Mouse (Mus musculus) bone marrow, adult 2 months (tissue): ENCODE data around the gene Efna2. TPM values are rescaled to one million over a fixed set of nuclear protein-coding genes. Genes with fewer than 3 reads are reported as not detected.

Source experiments
- H3K27ac ChIP-seq: fragments of 200-500 bp; 2 replicates; pipeline ENCODE4 v1.5.1; 2012; ENCODE audit warnings: low read depth, mild to moderate bottlenecking, control low read depth, inconsistent platforms, low read length; ENCODE audit not compliant: control insufficient read depth, poor library complexity, insufficient read depth
- H3K4me1 ChIP-seq: fragments of 200-500 bp; 2 replicates; pipeline ENCODE4 v1.6.1; 2011; ENCODE audit warnings: low read length; ENCODE audit not compliant: control insufficient read depth, insufficient read depth
- H3K4me3 ChIP-seq: fragments of 200-500 bp; replicated peaks from 2 replicates; pipeline ENCODE3; 2011; ENCODE audit warnings: mild to moderate bottlenecking, low read depth, low read length, control low read depth; ENCODE audit not compliant: control insufficient read depth
- CTCF ChIP-seq: fragments of 200-500 bp; IDR thresholded peaks from 2 replicates; pipeline ENCODE4 v1.5.1; 2011; ENCODE audit warnings: low read length, control low read depth; ENCODE audit not compliant: control insufficient read depth, insufficient read depth
- POLR2A ChIP-seq: fragments of 200-500 bp; IDR thresholded peaks from 2 replicates; pipeline ENCODE4 v1.6.1; 2011; ENCODE audit warnings: low read depth, mild to moderate bottlenecking, control low read depth, low read length, borderline replicate concordance; ENCODE audit not compliant: control insufficient read depth
- WGBS: fragments of 180-500 bp; shearing (Covaris S2); methylation state at CpG from one replicate; pipeline ENCODE4 v1.1.7; 2018; 5-methylcytosine and 5-hydroxymethylcytosine counted together
- polyA plus RNA-seq: library from polyadenylated mRNA; stranded (reverse); fragments of >200 nt; gene quantifications from 2 replicates; pipeline ENCODE4 v1.2.4, GENCODE M21; 2011; ENCODE audit warnings: low replicate concordance; ENCODE audit not compliant: missing spikeins, insufficient read depth, insufficient read length

Gene Efna2
- polyA plus RNA-seq, 1 experiment, result 0.70 TPM

DNA sequence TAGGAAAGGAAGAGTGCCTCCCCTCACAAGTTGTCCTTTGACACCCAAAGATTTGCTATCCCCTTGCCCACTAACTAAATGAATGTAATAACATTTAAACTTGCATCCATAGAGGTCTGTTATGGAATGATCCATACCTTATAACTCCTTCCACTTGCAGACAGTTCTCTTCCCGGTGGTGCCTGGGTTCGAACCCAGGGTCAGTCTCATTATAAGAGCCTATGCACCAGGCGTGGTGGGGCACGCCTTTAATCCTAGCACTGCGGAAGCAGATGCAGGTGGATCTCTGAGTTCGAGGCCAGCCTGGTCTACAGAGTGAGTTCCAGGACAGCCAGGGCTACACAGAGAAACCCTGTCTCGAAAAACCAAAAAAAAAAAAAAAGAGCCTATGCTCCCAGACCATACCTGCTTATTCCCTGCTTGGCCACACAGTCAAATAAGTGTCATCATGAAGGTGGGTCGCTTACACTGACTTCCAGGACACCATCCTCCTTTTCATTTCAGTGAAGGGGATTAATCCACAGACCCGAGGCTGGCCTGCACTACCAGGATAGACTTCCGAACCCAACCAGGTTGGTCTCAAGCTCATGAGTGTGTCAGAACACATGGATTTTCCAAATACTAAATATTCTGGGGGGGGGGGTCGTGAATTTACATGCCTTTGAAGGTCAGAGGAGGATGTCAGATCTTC is 39.2 kb upstream of the Efna2 start:
- no peak overlapping the region for H3K27ac ChIP-seq
- 78% methylated on average over 11 of the region's 11 CpGs for WGBS
- no peak overlapping the region for H3K4me3 ChIP-seq
- TF ChIP-seq CTCF, result no peak
- no peak for TF ChIP-seq POLR2A
- peaks cover 5% of the 10 kb centered on the region; the same call in 1 of the 2 replicates for H3K4me1 ChIP-seq

- 84% methylated on average over 10 of the region's 10 CpGs for WGBS
- peaks cover 5% of the 10 kb centered on the region; the same call in 1 of the 2 replicates for H3K4me1 ChIP-seq
These were observed 38.6 kb upstream of the Efna2 start, which contains the start of gene Cbarp for GRCm38 (mm10) chr10:80140666-80141035. Cbarp (minus strand) TSS chr10:80140835.

DNA sequence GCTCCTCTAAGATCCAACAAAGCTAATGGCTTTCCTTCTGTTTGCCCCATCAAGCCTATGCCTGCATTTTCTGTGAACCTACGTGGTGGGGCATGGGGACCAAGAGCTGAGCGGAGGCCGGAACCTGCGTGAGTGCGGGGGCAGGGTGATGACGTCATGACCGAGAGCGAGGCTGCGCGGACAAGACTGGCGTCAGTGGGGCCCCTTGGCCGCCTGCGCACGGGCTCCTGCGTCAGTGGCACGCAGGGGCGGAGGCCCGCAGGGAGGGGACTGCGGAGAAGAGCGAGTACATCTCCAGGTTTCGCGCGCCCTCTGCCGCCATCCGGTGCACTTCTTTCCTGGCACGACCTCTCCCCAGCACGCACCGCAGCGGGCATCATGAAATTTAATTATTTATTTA is 38.0 kb upstream of the Efna2 start:
- under 1% methylated on average over 29 of the region's 29 CpGs for WGBS
- H3K4me1 ChIP-seq, result peaks cover 6% of the 10 kb centered on the region; the same call in 1 of the 2 replicates
- TF ChIP-seq CTCF (peak; percentile 83), POLR2A (peak; percentile 48; the same call in 1 of the 2 replicates)

More at GRCm38 (mm10) chr10:80140666-80141035, 38.6 kb upstream of the Efna2 start, which contains the start of gene Cbarp:
- Histone ChIP-seq H3K27ac (peak within 1 kb of the TSS; percentile 43), H3K4me3 (peak within 1 kb of the TSS; percentile 47)
- TF ChIP-seq CTCF, result no peak

GRCm38 (mm10) chr10:80141786-80142529 is 37.3 kb upstream of the Efna2 start:
- H3K4me1 ChIP-seq, result peaks cover 9% of the 10 kb centered on the region; the same call in 1 of the 2 replicates
- peak; percentile 81; the same call in 1 of the 2 replicates for TF ChIP-seq POLR2A
- peak; percentile 1; the same call in 1 of the 2 replicates for TF ChIP-seq CTCF
- H3K4me3 ChIP-seq, result peak overlapping the region; percentile 77
- peak overlapping the region; percentile 90 for H3K27ac ChIP-seq
- under 1% methylated on average over 43 of the region's 43 CpGs for WGBS

More for the DNA sequence above, 38.0 kb upstream of the Efna2 start:
- Histone ChIP-seq H3K27ac (peak overlapping the region; percentile 43), H3K4me3 (peak overlapping the region; percentile 47)

GRCm38 (mm10) chr10:80142530-80142925 is 36.8 kb upstream of the Efna2 start:
- TF ChIP-seq POLR2A, result no peak
- no peak for TF ChIP-seq CTCF
- under 1% methylated on average over 15 of the region's 15 CpGs for WGBS
- peak overlapping the region; percentile 77 for H3K4me3 ChIP-seq
- peak overlapping the region; percentile 90 for H3K27ac ChIP-seq
- H3K4me1 ChIP-seq, result peaks cover 9% of the 10 kb centered on the region; the same call in 1 of the 2 replicates

DNA sequence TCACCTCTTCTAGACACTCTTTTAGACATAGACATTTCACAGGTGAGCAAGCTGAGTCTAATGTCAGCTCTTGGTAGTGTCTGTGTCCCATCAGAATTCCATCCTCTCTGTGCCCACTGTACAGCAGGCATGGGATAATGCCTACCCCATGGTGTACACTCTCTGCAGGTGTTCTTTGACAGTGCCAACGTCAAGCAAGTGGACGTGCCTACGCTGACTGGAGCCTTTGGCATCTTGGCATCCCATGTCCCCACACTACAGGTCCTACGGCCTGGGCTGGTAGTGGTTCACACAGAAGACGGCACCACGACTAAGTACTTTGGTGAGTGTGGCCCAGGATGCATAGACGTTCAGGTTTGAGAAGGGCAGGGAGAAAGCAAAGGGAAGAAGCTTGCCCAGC is 35.6 kb upstream of the Efna2 start:
- Histone ChIP-seq H3K27ac (no peak overlapping the region), H3K4me3 (peak overlapping the region; percentile 0), H3K4me1 (peaks cover 5% of the 10 kb centered on the region; the same call in 1 of the 2 replicates)
- TF ChIP-seq CTCF (no peak), POLR2A (no peak)
- 94% methylated on average over 7 of the region's 7 CpGs for WGBS

DNA sequence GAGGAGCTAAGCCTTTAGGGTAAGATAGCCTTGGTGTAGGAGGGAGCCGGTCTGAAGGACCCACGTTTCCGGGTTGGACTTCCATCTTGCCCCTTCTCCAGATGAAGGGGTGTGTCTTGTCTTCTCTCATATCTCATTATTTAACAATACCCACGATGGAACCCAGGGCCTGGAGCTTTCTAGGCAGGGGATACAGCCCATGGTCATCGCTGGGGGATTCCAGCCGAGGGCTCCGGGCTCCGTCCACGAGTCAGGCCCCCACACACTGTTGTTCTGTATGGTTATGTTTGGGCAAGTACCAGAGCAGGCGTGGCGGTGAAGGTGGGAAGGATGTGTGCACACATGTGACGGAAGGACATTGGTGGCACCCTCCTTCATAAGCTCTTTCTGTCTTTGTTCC is 35.1 kb upstream of the Efna2 start:
- WGBS, result 93% methylated on average over 12 of the region's 12 CpGs
- Histone ChIP-seq H3K4me3 (no peak overlapping the region), H3K4me1 (peaks cover 4% of the 10 kb centered on the region; the same call in 1 of the 2 replicates), H3K27ac (no peak overlapping the region)
- TF ChIP-seq CTCF (no peak), POLR2A (no peak)

- Histone ChIP-seq H3K27ac (peak overlapping the region; percentile 50), H3K4me1 (peaks cover 4% of the 10 kb centered on the region; the same call in 1 of the 2 replicates), H3K4me3 (no peak overlapping the region)
- 73% methylated on average over 20 of the region's 20 CpGs for WGBS
- 0 out of 2 replicates have a peak, but pooled peaks have one; percentile 27 for TF ChIP-seq POLR2A
- peak; percentile 96 for TF ChIP-seq CTCF
These were observed 34.1 kb upstream of the Efna2 start for GRCm38 (mm10) chr10:80144864-80145838.
